Mouse (Mus musculus): ENCODE results near the gene Pafah1b3.
A peak's percentile ranks its signal among the peaks of the same experiment; 100 is the strongest.
"Not testable (repeated sequence)": the region's sequence is repeated elsewhere in the genome, so short reads cannot be mapped to it uniquely, and the experiment has no call there.

Pafah1b3 gene

GRCm38 (mm10) chr7:25266180-25266962 is 31.4 kb downstream of the Pafah1b3 start:
- DNase-seq = no peak

- not testable (repeated sequence) for DNase-seq
Observed at GRCm38 (mm10) chr7:25265743-25266142, 32.0 kb downstream of the Pafah1b3 start.

GRCm38 (mm10) chr7:25263968-25264870 is 33.6 kb downstream of the Pafah1b3 start:
- DNase-seq = peak; percentile 6

- DNase-seq = no peak
Observed at GRCm38 (mm10) chr7:25261896-25262295, 35.9 kb downstream of the Pafah1b3 start.

- no peak for DNase-seq
Observed at GRCm38 (mm10) chr7:25251822-25252221, 46.0 kb downstream of the Pafah1b3 start.

- DNase-seq = no peak
Observed at GRCm38 (mm10) chr7:25251071-25251791, 46.6 kb downstream of the Pafah1b3 start.

GRCm38 (mm10) chr7:25250141-25250972 is 47.4 kb downstream of the Pafah1b3 start, which contains the start of gene Erf:
Erf (minus strand) TSS chr7:25250761.
- peak; percentile 97 for DNase-seq

GRCm38 (mm10) chr7:25249314-25250140 is 48.3 kb downstream of the Pafah1b3 start:
- DNase-seq = peak; percentile 78

GRCm38 (mm10) chr7:25248846-25249313 is 48.9 kb downstream of the Pafah1b3 start:
- DNase-seq = no peak

GRCm38 (mm10) chr7:25248018-25248647 is 49.7 kb downstream of the Pafah1b3 start:
- peak; percentile 91 for DNase-seq

GRCm38 (mm10) chr7:25247498-25247897 is 50.3 kb downstream of the Pafah1b3 start:
- DNase-seq = no peak

GRCm38 (mm10) chr7:25246759-25247137 is 51.0 kb downstream of the Pafah1b3 start:
- DNase-seq = no peak

GRCm38 (mm10) chr7:25246079-25246758 is 51.6 kb downstream of the Pafah1b3 start:
- DNase-seq = peak; percentile 78

Data from layer of hippocampus, adult 9-11 months (tissue).